Mouse (Mus musculus): ENCODE measurements around the gene Dnmt1.

Dnmt1 gene

DNA sequence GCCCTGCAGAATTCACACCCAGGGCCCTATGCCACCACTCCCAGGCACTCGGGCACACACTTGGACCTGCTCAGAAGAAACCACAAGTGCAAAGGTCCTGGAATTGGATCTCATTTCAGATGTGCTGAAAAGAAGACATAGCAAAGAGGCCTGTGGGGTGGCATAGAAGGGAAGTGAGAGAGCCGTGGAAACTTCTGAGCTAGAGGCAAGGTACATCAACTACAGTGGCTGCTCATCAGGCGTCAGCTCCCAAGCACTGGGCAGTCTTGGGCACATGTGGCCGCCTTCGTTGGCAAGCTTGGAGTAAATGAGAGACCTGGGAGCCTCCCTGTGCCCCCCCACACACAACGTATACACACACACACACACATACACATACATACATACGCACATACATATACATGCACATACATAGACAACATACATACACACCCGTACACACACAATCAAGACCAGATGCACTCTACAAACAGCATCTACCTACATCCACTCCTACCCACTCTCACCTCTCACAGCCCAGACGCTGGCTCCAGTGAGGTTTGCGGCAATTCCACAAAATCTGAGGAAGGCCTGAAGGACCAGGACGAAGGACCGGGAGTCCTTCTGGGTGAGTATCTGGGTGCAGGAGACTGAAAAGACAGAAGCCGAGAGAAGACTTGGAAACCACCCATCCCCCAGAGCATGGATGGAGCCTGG lies 80.4 kb downstream of the Dnmt1 start, which contains the start of gene Angptl6:
TSS of gene Angptl6 (minus strand) at position 631 of the 696 bp plus-strand sequence.
- DNase-seq (ENCODE audit: extremely low spot score), result no peak

GRCm38 (mm10) chr9:20878710-20879065 lies 81.0 kb downstream of the Dnmt1 start:
- no peak for DNase-seq (ENCODE audit: extremely low spot score)

DNA sequence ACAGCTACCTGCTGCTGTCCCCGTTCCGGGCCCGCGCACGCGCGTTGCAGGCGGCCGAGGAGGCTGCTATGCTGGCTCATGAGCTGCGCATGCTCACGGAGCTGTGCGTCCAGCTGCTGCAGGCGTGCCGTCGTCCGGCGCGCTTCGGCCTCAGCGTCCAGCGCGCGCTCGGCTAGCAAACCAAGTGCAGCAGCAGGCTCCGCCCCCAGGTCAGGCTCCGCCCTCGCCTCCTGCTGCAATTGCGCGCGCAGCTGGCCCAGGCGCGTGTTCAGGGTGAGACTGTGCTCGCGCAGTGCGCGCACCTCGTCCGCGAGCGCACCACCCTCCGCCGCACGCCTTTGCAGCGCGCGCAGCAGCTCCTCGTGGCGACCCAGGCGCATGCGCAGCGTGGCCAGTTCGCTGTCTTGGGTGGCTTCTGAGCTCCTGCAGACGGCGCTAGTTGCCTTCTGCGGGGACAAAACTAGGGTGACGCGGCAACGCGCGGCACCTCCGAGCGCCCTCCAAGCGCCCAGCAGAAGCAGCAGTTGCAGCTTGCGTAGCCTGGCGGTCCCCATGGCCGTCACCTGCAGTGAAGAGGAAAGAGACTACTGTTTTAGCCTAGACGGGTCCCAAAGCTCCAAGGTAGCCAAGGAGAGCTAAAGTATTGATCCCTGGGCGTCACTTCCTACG lies 81.5 kb downstream of the Dnmt1 start:
- peak; percentile 99 for DNase-seq (ENCODE audit: extremely low spot score)

GRCm38 (mm10) chr9:20877118-20878040 lies 82.3 kb downstream of the Dnmt1 start:
- no peak for DNase-seq (ENCODE audit: extremely low spot score)

- DNase-seq (ENCODE audit: extremely low spot score), result no peak
These were observed 83.2 kb downstream of the Dnmt1 start for GRCm38 (mm10) chr9:20876318-20877117.

GRCm38 (mm10) chr9:20875021-20875790 lies 84.5 kb downstream of the Dnmt1 start:
- DNase-seq (ENCODE audit: extremely low spot score), result no peak

GRCm38 (mm10) chr9:20873521-20873920 lies 86.2 kb downstream of the Dnmt1 start:
- DNase-seq (ENCODE audit: extremely low spot score), result no peak

- DNase-seq (ENCODE audit: extremely low spot score), result no peak
These were observed 86.7 kb downstream of the Dnmt1 start for GRCm38 (mm10) chr9:20872991-20873390.

- no peak for DNase-seq (ENCODE audit: extremely low spot score)
These were observed 89.2 kb downstream of the Dnmt1 start for GRCm38 (mm10) chr9:20870211-20871173.

- DNase-seq (ENCODE audit: extremely low spot score), result no peak
These were observed 90.4 kb downstream of the Dnmt1 start for GRCm38 (mm10) chr9:20869246-20869645.

GRCm38 (mm10) chr9:20868448-20869001 lies 91.2 kb downstream of the Dnmt1 start, which contains the start of gene A230050P20Rik:
TSS of gene A230050P20Rik (plus strand) at chr9:20868642.
- DNase-seq (ENCODE audit: extremely low spot score), result no peak

DNA sequence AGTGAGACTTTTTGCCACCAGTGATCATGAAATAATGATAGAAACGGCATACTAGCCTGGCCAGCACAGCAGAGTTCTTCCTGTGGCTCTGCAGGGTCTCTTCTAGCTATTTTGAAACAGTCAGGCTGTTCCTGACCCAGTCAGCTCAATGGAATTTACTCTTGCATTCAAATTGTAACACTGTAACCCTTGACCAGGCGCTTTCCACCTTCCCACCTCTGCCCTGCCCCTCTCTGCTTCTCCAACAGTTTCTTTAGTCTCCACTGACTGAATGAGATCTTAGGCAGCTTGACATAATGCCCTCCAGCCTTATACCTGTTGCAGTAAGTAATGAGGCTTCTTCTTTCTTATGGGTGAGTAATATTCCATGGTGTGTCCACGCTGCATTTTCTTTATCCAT lies 92.8 kb downstream of the Dnmt1 start:
- no peak for DNase-seq (ENCODE audit: extremely low spot score)

DNA sequence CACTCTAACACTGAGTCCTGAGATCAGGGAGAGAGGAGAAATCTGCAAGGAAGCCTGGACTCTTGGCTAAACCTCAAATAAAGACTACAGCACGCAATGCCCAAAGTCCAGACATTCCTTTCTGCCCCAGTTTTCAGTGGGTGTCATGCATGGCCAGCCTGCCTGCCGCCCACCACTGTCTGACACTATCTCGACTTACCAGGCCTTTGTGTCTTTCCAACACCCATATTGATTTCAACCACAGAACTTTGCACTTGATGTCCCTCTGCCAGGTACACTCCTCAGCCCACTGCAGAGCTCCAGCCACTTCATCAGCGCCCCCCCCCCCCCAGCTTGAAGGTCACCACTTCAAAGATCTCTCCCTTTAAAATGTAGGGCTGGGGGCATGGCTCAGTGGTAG lies 97.5 kb downstream of the Dnmt1 start:
- no peak for DNase-seq (ENCODE audit: extremely low spot score)

- DNase-seq (ENCODE audit: extremely low spot score), result peak; percentile 38
These were observed 97.9 kb downstream of the Dnmt1 start for GRCm38 (mm10) chr9:20861821-20862220.

GRCm38 (mm10) chr9:20859926-20860325 lies 99.8 kb downstream of the Dnmt1 start:
- no peak for DNase-seq (ENCODE audit: extremely low spot score)
